Mouse (Mus musculus): ENCODE measurements around the gene Cldn17. TPM values are rescaled to one million over a fixed set of nuclear protein-coding genes. Genes with fewer than 3 reads are reported as not detected.

Cldn17 gene
- not detected for total RNA-seq (2021)
- long read RNA-seq, experiment 1, result 0 reads
- long read RNA-seq, experiment 2, result 0 reads

GRCm38 (mm10) chr16:88506878-88507277 is at the start of gene Cldn17:
TSS of gene Cldn17 (minus strand) at chr16:88506978.
- intact Hi-C loops (cut with DNase I), result no loop called here
- DNase-seq (ENCODE audit: low spot score in 2 of 2), result no peak

- intact Hi-C loops (cut with DNase I), result no loop called here
- DNase-seq (ENCODE audit: low spot score in 2 of 2), result peak; percentile 8 to 35
Measured at GRCm38 (mm10) chr16:88542488-88542887, 35.7 kb upstream of the Cldn17 start.

GRCm38 (mm10) chr16:88539841-88540487 is 33.2 kb upstream of the Cldn17 start:
- no peak for DNase-seq (ENCODE audit: low spot score in 2 of 2)
- intact Hi-C loops (cut with DNase I), result no loop called here

- intact Hi-C loops (cut with DNase I), result no loop called here
- no peak for DNase-seq (ENCODE audit: low spot score in 2 of 2)
Measured at GRCm38 (mm10) chr16:88511348-88511747, 4.6 kb upstream of the Cldn17 start.

GRCm38 (mm10) chr16:88508150-88508549 is 1.4 kb upstream of the Cldn17 start:
- DNase-seq (ENCODE audit: low spot score in 2 of 2), result no peak
- intact Hi-C loops (cut with DNase I), result no loop called here

DNA sequence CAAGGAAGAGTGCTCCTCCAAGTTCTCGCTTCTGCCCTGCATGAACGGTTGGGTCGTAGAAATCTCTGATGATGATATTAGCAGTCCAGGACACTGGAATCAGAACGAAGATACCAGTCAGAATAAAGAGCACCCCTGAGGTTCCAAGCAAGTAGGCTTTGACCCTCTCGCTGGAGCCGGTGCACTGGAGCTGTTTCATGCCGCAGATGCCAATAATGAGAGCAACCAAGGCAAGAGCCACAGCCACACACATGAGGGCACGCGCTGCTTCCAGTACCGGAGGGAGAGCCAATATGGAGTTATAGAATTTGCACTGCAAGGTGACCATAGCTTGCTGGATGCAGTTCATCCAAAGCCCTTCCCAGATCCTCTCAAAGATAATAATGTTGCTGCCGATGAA is 440 bp downstream of the Cldn17 start:
- no peak for DNase-seq (ENCODE audit: low spot score in 2 of 2)
- intact Hi-C loops (cut with DNase I), result no loop called here

DNA sequence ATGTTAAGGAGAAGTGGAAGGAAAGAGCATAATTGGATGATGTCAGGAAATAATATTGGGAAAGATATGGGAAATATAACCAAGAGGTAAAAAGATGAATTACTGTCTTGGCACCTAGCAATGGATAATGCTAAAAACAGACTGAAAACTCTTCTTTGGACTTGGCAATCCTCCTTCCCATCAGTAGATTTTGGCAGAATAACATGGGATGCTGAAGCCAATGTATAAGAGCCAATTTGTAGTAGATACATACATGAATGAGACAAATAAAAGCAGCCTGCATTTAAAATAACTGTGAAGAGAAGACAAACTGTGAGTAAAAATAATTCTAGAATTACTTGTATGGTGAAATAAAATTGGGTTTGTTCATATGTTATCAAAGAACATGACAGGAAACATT is 18.7 kb downstream of the Cldn17 start:
- peak in 1 of 2 experiments; percentile 9 for DNase-seq (ENCODE audit: low spot score in 2 of 2)
- intact Hi-C loops (cut with DNase I), result no loop called here

DNA sequence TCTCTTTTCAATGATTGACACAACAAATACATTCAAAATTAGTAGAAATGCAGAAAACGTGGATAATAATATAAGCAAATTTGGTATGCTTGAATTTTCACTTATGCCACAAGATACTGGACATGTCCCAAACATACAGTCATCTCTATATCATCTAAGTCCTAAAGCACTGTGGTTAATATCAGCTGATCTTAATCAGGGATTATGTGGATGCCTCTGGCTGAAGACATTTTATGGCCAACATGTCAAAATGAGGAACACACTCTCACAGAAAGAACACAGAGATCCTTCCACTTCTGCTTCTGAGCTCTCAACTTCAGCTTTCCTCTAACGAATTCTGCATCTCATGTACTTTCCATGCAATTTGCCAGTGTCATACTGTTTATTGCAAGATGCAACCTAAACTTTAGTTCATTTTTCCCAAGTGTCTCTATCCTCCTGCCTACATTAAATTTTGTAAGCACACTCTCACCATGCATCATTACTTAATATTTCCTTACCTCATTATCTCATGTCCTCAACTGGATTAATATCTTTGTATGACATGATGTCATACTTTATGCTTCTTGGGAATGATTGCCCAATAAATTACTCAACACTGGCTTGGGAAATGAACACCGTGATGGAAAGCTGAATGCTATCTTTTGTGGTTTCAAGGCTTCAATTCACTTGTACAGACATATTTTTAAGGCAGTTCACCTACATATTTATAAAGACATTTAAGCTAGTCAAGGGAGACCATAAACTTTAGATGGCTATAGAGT is 26.6 kb downstream of the Cldn17 start:
- intact Hi-C loops (cut with DNase I), result no loop called here
- no peak for DNase-seq (ENCODE audit: low spot score in 2 of 2)

GRCm38 (mm10) chr16:88463235-88463634 is 43.5 kb downstream of the Cldn17 start:
- intact Hi-C loops (cut with DNase I), result no loop called here
- no peak for DNase-seq (ENCODE audit: low spot score in 2 of 2)

Other genes with a start within 250 kb of the Cldn17 start
- 10 to 100 TPM; 23.1 to 23.9 TPM for gene Grik1, start 216.7 kb downstream of the Cldn17 start, total RNA-seq (2021)
- gene Cldn8, start 56.2 kb upstream of the Cldn17 start, total RNA-seq (2021), result not detected
- not detected for gene Krtap24-1, start 105.3 kb upstream of the Cldn17 start, total RNA-seq (2021)
- gene 2310079G19Rik, start 120.7 kb upstream of the Cldn17 start, total RNA-seq (2021), result not detected
- not detected for gene Krtap26-1, start 140.8 kb upstream of the Cldn17 start, total RNA-seq (2021)
- gene Krtap27-1, start 164.7 kb upstream of the Cldn17 start, total RNA-seq (2021), result not detected
- not detected for gene 2310061N02Rik, start 201.0 kb upstream of the Cldn17 start, total RNA-seq (2021)
- gene Krtap13-1, start 221.9 kb upstream of the Cldn17 start, total RNA-seq (2021), result not detected
- not detected for gene Krtap13, start 244.7 kb upstream of the Cldn17 start, total RNA-seq (2021)

All from left cerebral cortex, postnatal 14 days (tissue).